Mouse (Mus musculus) heart, embryonic 11.5 days (tissue): ENCODE data around the gene Ccdc113. TPM values are rescaled to one million over a fixed set of nuclear protein-coding genes. Genes with fewer than 3 reads are reported as not detected.
"Not testable (repeated sequence)": the region's sequence is repeated elsewhere in the genome, so short reads cannot be mapped to it uniquely, and the experiment has no call there.

Source experiments
- ATAC-seq: fragments of 200-750 bp; cut with Nextera tagmentation; replicated peaks from 2 replicates; pipeline ENCODE4 v1.8.0; 2017; ENCODE audit warnings: moderate library complexity; ENCODE audit not compliant: insufficient number of reproducible peaks, low FRiP score, low TSS enrichment
- H3K27ac ChIP-seq: fragments of 300-500 bp; sonication (generic); 2 replicates; pipeline ENCODE4 v1.5.1; 2014; ENCODE audit warnings: mild to moderate bottlenecking, low read depth, low read length
- H3K27me3 ChIP-seq: fragments of 300-500 bp; sonication (generic); 2 replicates; pipeline ENCODE4 v1.6.1; 2014; ENCODE audit warnings: mild to moderate bottlenecking, low read length, mixed read lengths; ENCODE audit not compliant: control insufficient read depth, insufficient read depth
- H3K36me3 ChIP-seq: fragments of 300-500 bp; sonication (generic); 2 replicates; pipeline ENCODE4 v1.6.1; 2014; ENCODE audit warnings: mild to moderate bottlenecking, low read length, moderate library complexity, mixed read lengths; ENCODE audit not compliant: control insufficient read depth, insufficient read depth
- H3K4me1 ChIP-seq: fragments of 300-500 bp; sonication (generic); 2 replicates; pipeline ENCODE4 v1.6.1; 2014; ENCODE audit warnings: low read length; ENCODE audit not compliant: control insufficient read depth, insufficient read depth
- H3K4me2 ChIP-seq: fragments of 300-500 bp; sonication (generic); 2 replicates; pipeline ENCODE4 v1.6.1; 2014; ENCODE audit warnings: mild to moderate bottlenecking, moderate library complexity
- H3K4me3 ChIP-seq: fragments of 300-500 bp; sonication (generic); 2 replicates; pipeline ENCODE4 v1.5.1; 2014; ENCODE audit warnings: low read depth, low read length
- H3K9ac ChIP-seq: fragments of 300-500 bp; sonication (generic); 2 replicates; pipeline ENCODE4 v1.6.1; 2014; ENCODE audit warnings: mild to moderate bottlenecking, low read depth, low read length, moderate library complexity
- H3K9me3 ChIP-seq: fragments of 300-500 bp; sonication (generic); replicated peaks from 2 replicates; pipeline ENCODE4 v1.6.1; 2016; ENCODE audit warnings: low read length; ENCODE audit not compliant: control insufficient read depth
- WGBS: fragments of 180-500 bp; shearing (Covaris S2); extraction: QIAGEN DNeasy Blood & Tissue Kit; methylation state at CpG from one replicate; pipeline ENCODE4 v1.1.7; 2014; ENCODE audit not compliant: insufficient replicate concordance; 5-methylcytosine and 5-hydroxymethylcytosine counted together
- polyA plus RNA-seq: library from polyadenylated mRNA; unstranded; fragments of >200 nt; fragmentation: Nextera tagmentation; extraction: Ambion mirVana; gene quantifications from 2 replicates; pipeline ENCODE4 v1.2.1, GENCODE M21; 2014

Gene Ccdc113
- polyA plus RNA-seq, 1 experiment from 2014 or later: 2.3 TPM

- no peaks in the 10 kb centered on the region for H3K36me3 ChIP-seq
- H3K4me1 ChIP-seq: 0 out of 2 replicates have a peak, but pooled peaks cover 2% of the 10 kb centered on the region
- no peak overlapping the region for H3K27ac ChIP-seq
- H3K4me3 ChIP-seq: no peak overlapping the region
- H3K4me2 ChIP-seq: no peak overlapping the region
- ATAC-seq: no peak
- no peaks in the 10 kb centered on the region for H3K9me3 ChIP-seq
- no peak overlapping the region for H3K9ac ChIP-seq
- no peaks in the 10 kb centered on the region for H3K27me3 ChIP-seq
- 67% methylated on average over 15 of the region's 15 CpGs for WGBS
Measured at GRCm38 (mm10) chr8:95601306-95601705, 67.4 kb downstream of the Ccdc113 start.

DNA sequence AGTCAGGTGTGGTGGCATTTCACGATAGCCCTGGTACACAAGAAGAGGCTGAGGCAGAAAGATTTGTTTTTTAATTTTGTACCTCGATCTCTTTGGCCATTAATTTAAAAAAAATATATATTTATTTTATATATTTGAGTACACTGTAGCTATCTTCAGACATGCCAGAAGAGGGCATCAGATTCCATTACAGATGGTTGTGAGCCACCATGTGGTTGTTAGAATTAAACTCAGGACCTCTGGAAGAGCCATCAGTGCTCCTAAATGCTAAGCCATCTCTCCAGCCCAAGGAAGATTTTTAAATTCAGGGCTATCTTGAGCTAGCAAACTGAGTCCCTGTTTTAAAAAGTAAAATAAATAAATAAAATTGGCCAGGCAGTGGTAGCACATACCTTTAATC, 68.3 kb downstream of the Ccdc113 start:
- Histone ChIP-seq H3K36me3 (no peaks in the 10 kb centered on the region), H3K4me3 (no peak overlapping the region), H3K4me2 (no peak overlapping the region), H3K27ac (no peak overlapping the region), H3K27me3 (no peaks in the 10 kb centered on the region), H3K4me1 (0 out of 2 replicates have a peak, but pooled peaks cover 2% of the 10 kb centered on the region), H3K9me3 (no peaks in the 10 kb centered on the region), H3K9ac (no peak overlapping the region)
- ATAC-seq: no peak
- 61% methylated on average over 2 of the region's 2 CpGs for WGBS

GRCm38 (mm10) chr8:95606509-95606908, 72.6 kb downstream of the Ccdc113 start:
- 0 out of 2 replicates have a peak overlapping the region, but pooled peaks have one; percentile 58 for H3K27ac ChIP-seq
- 27% methylated on average over 4 of the region's 5 CpGs for WGBS
- H3K9me3 ChIP-seq, H3K27me3 ChIP-seq, H3K4me3 ChIP-seq, H3K4me1 ChIP-seq, H3K4me2 ChIP-seq, H3K36me3 ChIP-seq, ATAC-seq, H3K9ac ChIP-seq: not testable (repeated sequence)

DNA sequence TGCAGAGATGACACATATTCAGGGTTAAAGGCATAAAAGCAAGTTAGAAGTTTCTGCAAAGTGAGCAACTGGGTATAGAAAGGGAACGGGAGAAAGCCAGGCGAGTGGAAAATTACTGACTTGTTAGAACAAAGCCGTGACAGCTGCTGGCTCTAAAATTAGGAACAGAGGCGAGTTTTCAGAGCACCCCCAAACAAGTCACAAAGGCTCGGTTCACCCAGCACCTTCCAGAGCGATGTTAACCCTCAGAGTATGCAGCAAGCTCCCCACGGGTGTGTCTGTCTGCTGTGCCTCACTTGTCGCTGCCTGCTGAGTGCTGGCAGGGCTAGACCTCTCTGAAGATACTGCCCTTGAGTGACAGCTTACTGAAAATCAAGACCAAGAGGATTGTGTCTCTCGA, 73.3 kb downstream of the Ccdc113 start:
- WGBS: 47% methylated on average over 9 of the region's 9 CpGs
- H3K9me3 ChIP-seq: no peaks in the 10 kb centered on the region
- H3K27ac ChIP-seq: peak overlapping the region; percentile 58; the same call in 1 of the 2 replicates
- H3K4me3 ChIP-seq: no peak overlapping the region
- 0 out of 2 replicates have a peak, but pooled peaks cover 2% of the 10 kb centered on the region for H3K4me1 ChIP-seq
- no peak overlapping the region for H3K4me2 ChIP-seq
- H3K27me3 ChIP-seq: no peaks in the 10 kb centered on the region
- no peaks in the 10 kb centered on the region for H3K36me3 ChIP-seq
- no peak for ATAC-seq
- no peak overlapping the region for H3K9ac ChIP-seq

Other genes with a start within 250 kb of the Ccdc113 start
- gene Cngb1, start 227.5 kb upstream of the Ccdc113 start, polyA plus RNA-seq: 0.82 TPM in 1 of 2 replicates, not detected in the other
- not detected in 2 replicates for gene Tepp, start 223.5 kb upstream of the Ccdc113 start, polyA plus RNA-seq
- 4.4 and 5.9 TPM in 2 replicates for gene Zfp319, start 202.1 kb upstream of the Ccdc113 start, polyA plus RNA-seq
- 26.3 and 27.2 TPM in 2 replicates for gene Usb1, start 201.8 kb upstream of the Ccdc113 start, polyA plus RNA-seq
- 38.1 and 43.1 TPM in 2 replicates for gene Mmp15, start 181.8 kb upstream of the Ccdc113 start, polyA plus RNA-seq
- gene Cfap20, start 99.2 kb upstream of the Ccdc113 start, polyA plus RNA-seq: 135 and 139 TPM in 2 replicates
- 12.1 and 16.0 TPM in 2 replicates for gene Csnk2a2, start 44.0 kb upstream of the Ccdc113 start, polyA plus RNA-seq
- not detected in 2 replicates for gene Prss54, start 42.3 kb downstream of the Ccdc113 start, polyA plus RNA-seq
- 19.5 and 20.1 TPM in 2 replicates for gene Gins3, start 99.4 kb downstream of the Ccdc113 start, polyA plus RNA-seq
- gene Ndrg4, start 142.9 kb downstream of the Ccdc113 start, polyA plus RNA-seq: 225 and 286 TPM in 2 replicates
- gene Setd6, start 181.8 kb downstream of the Ccdc113 start, polyA plus RNA-seq: 18.6 and 20.9 TPM in 2 replicates